Mouse (Mus musculus) hindbrain, embryonic 15.5 days (tissue): Measurements from ENCODE around the gene Rfc4. TPM values are rescaled to one million over a fixed set of nuclear protein-coding genes. Genes with fewer than 3 reads are reported as not detected.

Source experiments
- ATAC-seq: fragments of 200-750 bp; cut with Nextera tagmentation; 2 replicates; pipeline ENCODE4 v1.8.0; 2017; ENCODE audit warnings: low read depth, moderate number of reproducible peaks, moderate TSS enrichment; ENCODE audit not compliant: low FRiP score
- H3K27ac ChIP-seq: fragments of 300-500 bp; sonication (generic); replicated peaks from 2 replicates; pipeline ENCODE4 v1.5.1; 2015; ENCODE audit warnings: mild to moderate bottlenecking, inconsistent platforms
- H3K27me3 ChIP-seq: fragments of 300-500 bp; sonication (generic); 2 replicates; pipeline ENCODE4 v1.6.1; 2015; ENCODE audit warnings: control low read depth, inconsistent platforms
- H3K36me3 ChIP-seq: fragments of 300-500 bp; sonication (generic); 2 replicates; pipeline ENCODE4 v1.6.1; 2015; ENCODE audit warnings: control low read depth, inconsistent platforms
- H3K4me1 ChIP-seq: fragments of 300-500 bp; sonication (generic); replicated peaks from 2 replicates; pipeline ENCODE4 v1.6.1; 2015; ENCODE audit warnings: control low read depth, inconsistent platforms
- H3K4me2 ChIP-seq: fragments of 300-500 bp; sonication (generic); 2 replicates; pipeline ENCODE4 v1.6.1; 2015; ENCODE audit warnings: moderate library complexity, mild to moderate bottlenecking, inconsistent platforms
- H3K4me3 ChIP-seq: fragments of 300-500 bp; sonication (generic); 2 replicates; pipeline ENCODE4 v1.5.1; 2015; ENCODE audit warnings: mild to moderate bottlenecking, inconsistent platforms
- H3K9ac ChIP-seq: fragments of 300-500 bp; sonication (generic); 2 replicates; pipeline ENCODE4 v1.6.1; 2015; ENCODE audit warnings: inconsistent platforms
- H3K9me3 ChIP-seq: fragments of 300-500 bp; sonication (generic); 2 replicates; pipeline ENCODE4 v1.6.1; 2016; ENCODE audit warnings: control low read depth, inconsistent platforms
- WGBS: fragments of 180-500 bp; shearing (Covaris S2); methylation state at CpG from one replicate; pipeline ENCODE4 v1.1.7; 2015; 5-methylcytosine and 5-hydroxymethylcytosine counted together
- polyA plus RNA-seq: library from polyadenylated mRNA; unstranded; fragments of >200 nt; fragmentation: Nextera tagmentation; extraction: Ambion mirVana; gene quantifications from 2 replicates; pipeline ENCODE4 v1.2.1, GENCODE M21; 2015

The Rfc4 gene
- polyA plus RNA-seq, 1 experiment from 2014 or later = 40.6 TPM

DNA sequence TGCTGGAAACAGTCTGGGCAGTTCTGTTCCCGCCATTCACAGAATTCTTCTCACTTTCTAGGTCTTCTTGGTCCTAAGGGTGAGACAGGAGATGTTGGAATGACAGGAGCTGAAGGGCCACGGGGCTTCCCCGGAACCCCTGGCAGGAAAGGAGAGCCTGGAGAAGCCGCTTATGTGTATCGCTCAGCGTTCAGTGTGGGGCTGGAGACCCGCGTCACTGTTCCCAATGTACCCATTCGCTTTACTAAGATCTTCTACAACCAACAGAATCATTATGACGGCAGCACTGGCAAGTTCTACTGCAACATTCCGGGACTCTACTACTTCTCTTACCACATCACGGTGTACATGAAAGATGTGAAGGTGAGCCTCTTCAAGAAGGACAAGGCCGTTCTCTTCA, 29.5 kb upstream of the Rfc4 start:
- Histone ChIP-seq H3K4me3 (no peak overlapping the region), H3K36me3 (no peaks in the 10 kb centered on the region), H3K4me2 (no peak overlapping the region), H3K27me3 (no peaks in the 10 kb centered on the region), H3K27ac (no peak overlapping the region), H3K9me3 (no peaks in the 10 kb centered on the region), H3K4me1 (no peaks in the 10 kb centered on the region), H3K9ac (no peak overlapping the region)
- WGBS = 94% methylated on average over 13 of the region's 13 CpGs
- no peak for ATAC-seq

DNA sequence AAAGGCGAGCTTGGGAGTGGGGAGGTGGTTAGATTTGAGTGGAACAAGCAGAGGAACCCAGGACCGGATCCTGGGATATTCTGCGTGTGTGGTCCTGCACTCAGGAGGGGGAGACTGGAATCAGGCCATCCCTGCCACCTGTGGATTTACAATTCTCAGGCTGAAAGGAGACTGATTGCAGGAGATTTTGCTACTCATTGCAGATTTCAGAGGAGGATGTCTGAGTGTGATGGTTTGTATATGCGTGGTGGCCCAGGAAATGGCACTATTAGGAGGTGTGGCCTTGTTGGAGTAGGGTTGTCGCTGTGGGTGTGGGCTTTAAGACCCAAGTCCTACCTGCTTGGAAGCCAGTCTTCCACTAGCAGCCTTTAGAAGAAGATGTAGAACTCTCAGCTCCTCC, 26.7 kb upstream of the Rfc4 start:
- 88% methylated on average over 5 of the region's 5 CpGs for WGBS
- Histone ChIP-seq H3K9me3 (no peaks in the 10 kb centered on the region), H3K27ac (no peak overlapping the region), H3K4me1 (no peaks in the 10 kb centered on the region), H3K4me3 (no peak overlapping the region), H3K9ac (no peak overlapping the region), H3K27me3 (no peaks in the 10 kb centered on the region), H3K4me2 (no peak overlapping the region), H3K36me3 (no peaks in the 10 kb centered on the region)
- ATAC-seq = no peak

DNA sequence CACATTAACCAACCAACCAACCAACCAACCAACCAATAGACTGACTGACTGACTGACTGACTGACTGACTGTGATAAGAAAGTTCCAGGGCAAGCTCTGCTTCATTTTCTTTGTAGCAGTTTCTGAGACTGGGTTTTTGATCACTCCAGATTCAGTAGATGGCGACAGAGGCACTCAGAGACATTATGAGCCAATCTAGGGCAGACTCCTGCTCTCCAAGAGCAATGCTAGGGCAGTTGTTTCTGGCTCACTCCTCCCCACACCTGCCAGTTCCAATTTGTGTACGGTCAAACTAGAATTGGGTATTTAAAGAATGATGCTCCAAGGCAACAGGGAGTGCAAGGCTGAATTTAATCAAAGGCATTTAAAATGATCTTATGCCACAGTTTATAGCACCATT, 23.9 kb upstream of the Rfc4 start:
- Histone ChIP-seq H3K9me3 (no peaks in the 10 kb centered on the region), H3K36me3 (no peaks in the 10 kb centered on the region), H3K27me3 (no peaks in the 10 kb centered on the region), H3K9ac (no peak overlapping the region), H3K4me1 (no peaks in the 10 kb centered on the region), H3K4me2 (no peak overlapping the region), H3K4me3 (no peak overlapping the region), H3K27ac (no peak overlapping the region)
- ATAC-seq = no peak
- 24% methylated on average over 2 of the region's 2 CpGs for WGBS

DNA sequence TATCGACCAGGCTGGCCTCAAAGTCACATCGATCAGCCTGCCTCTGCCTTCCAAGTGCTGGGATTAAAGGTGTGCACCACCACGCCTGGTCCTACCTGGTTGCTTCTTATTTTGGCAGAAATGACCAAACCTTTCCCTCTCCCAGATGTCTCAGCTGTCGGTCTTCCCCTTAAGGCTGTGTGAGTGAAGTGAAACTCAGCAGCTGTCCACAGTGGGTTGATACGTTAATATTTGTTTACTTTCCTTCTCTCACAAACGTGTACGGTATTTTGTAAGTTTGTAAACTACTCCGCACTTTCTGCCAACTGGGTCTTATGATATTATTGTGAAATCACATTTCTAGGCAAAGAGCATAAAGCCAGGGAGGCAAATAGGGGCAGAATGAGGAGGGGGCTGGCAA, 21.9 kb upstream of the Rfc4 start:
- 87% methylated on average over 8 of the region's 8 CpGs for WGBS
- H3K27me3 ChIP-seq = no peaks in the 10 kb centered on the region
- ATAC-seq = no peak

DNA sequence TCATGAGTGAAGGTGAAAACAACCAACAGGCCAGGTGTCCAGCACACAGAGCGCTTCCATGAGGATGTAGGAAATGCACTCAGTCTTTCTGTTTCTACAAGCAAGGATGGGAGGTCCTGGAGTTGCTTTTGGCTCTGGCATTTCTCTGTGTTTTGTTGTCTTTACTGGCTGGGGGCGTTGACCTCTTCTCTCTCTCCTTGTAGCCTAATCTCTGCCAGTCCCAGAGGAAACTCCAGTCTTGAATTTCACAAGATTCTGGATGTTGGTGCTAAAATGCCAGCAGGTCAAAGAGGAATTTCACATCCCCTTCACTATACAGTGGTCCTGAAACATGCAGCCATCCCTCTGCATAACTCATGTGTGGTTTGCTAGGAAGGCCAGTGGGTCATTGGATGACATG, 21.4 kb upstream of the Rfc4 start:
- no peak for ATAC-seq
- Histone ChIP-seq H3K36me3 (no peaks in the 10 kb centered on the region), H3K27me3 (no peaks in the 10 kb centered on the region), H3K9ac (no peak overlapping the region), H3K4me1 (no peaks in the 10 kb centered on the region), H3K4me3 (no peak overlapping the region), H3K4me2 (no peak overlapping the region), H3K27ac (no peak overlapping the region), H3K9me3 (no peaks in the 10 kb centered on the region)
- 79% methylated on average over 2 of the region's 2 CpGs for WGBS

More for the DNA sequence above, 21.9 kb upstream of the Rfc4 start:
- Histone ChIP-seq H3K9me3 (no peaks in the 10 kb centered on the region), H3K4me3 (no peak overlapping the region), H3K4me1 (no peaks in the 10 kb centered on the region), H3K9ac (no peak overlapping the region), H3K36me3 (no peaks in the 10 kb centered on the region), H3K4me2 (no peak overlapping the region), H3K27ac (no peak overlapping the region)

DNA sequence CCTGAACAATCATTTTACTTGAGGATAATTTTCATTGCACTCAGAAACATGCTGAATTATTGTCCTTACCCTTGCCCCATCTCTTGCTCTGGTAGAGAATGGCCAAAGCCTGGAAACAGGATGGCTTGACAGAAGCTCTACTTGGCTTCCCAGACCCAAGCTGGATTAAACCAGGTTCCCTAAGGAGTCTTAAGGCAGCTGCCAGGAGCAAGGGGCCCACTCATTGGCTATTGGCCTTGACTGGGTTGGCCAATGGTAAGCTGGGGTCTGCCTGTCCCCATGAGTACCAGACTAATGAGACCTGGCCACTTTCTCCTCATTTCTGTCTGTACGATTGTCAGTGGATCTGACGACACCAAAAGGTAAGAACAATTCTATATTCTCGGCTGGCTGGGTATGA, 18.7 kb upstream of the Rfc4 start, which contains the start of gene Adipoq:
TSS of gene Adipoq (plus strand) at position 257 of the 400 bp plus-strand sequence.
- H3K9me3 ChIP-seq = no peaks in the 10 kb centered on the region
- no peak for ATAC-seq
- H3K27me3 ChIP-seq = no peaks in the 10 kb centered on the region
- no peak within 1 kb of the TSS for H3K4me3 ChIP-seq
- H3K36me3 ChIP-seq = no peaks in the 10 kb centered on the region
- 93% methylated on average over 3 of the region's 3 CpGs for WGBS
- no peak within 1 kb of the TSS for H3K27ac ChIP-seq
- H3K4me1 ChIP-seq = no peaks in the 10 kb centered on the region
- H3K4me2 ChIP-seq = no peak within 1 kb of the TSS
- H3K9ac ChIP-seq = no peak within 1 kb of the TSS

DNA sequence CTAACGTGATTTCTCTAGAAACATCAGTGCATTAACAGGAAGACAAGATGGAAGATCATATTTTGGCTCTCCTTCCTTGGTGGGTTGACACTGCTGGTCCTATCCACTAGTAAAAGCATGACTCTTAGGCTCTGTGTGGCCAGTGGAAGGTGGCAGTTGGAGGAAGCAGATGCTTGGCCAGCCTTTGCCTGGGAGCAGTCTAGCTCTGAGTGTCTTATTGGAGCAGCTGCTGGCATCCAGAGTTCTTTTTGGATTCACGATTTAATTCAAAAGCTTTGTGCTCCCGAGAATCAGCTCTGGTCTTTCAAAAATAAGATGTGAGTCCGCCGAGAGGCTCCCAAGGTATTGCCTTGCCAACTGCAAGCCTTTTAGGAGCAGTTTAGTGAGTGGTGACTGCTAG, 17.7 kb upstream of the Rfc4 start:
- Histone ChIP-seq H3K4me2 (no peak overlapping the region), H3K9ac (no peak overlapping the region), H3K4me1 (no peaks in the 10 kb centered on the region), H3K36me3 (no peaks in the 10 kb centered on the region), H3K27me3 (no peaks in the 10 kb centered on the region), H3K4me3 (no peak overlapping the region), H3K27ac (no peak overlapping the region), H3K9me3 (no peaks in the 10 kb centered on the region)
- no peak for ATAC-seq
- 79% methylated on average over 5 of the region's 5 CpGs for whole genome bisulfite sequencing

DNA sequence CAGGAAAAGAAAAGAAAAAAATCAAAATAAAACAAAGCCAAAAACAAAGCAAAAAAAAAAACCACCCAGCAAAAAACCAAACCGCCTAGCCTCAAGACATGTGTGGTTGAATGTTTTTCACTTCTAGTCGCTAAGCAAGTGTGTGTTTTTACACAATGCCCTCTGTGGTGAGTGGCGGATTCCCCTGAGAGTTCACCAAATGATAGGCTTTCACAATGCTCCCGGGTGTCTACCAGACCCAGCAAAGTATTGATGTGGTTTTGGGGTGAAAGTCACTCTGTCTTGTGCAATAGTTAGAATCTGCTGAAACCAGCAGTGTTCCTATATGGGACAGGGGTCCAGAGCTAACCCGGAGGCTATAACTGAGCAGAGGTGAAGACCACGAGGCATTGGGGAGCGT, 16.8 kb upstream of the Rfc4 start:
- no peaks in the 10 kb centered on the region for H3K4me1 ChIP-seq

DNA sequence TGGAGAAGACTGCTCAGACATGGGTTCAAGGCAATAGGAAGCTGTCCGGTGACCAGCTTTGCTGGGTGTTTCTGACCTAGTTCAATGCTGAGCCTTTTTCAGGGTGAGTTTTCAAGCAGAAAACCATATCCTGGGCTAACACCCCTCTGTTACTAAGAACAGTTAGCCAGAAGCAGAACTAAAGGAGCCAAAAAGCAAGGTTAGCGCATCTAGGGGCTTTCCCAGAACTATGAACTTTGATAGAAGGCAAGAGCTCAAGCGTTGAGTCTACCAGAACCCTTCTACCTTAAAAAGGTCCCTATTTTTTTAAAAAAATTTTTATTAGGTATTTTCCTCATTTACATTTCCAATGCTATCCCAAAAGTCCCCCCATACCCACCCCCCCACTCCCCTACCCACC, 13.4 kb upstream of the Rfc4 start:
- Histone ChIP-seq H3K4me2 (no peak overlapping the region), H3K27ac (no peak overlapping the region), H3K9me3 (no peaks in the 10 kb centered on the region), H3K9ac (no peak overlapping the region), H3K4me3 (no peak overlapping the region), H3K36me3 (no peaks in the 10 kb centered on the region), H3K27me3 (no peaks in the 10 kb centered on the region), H3K4me1 (no peaks in the 10 kb centered on the region)
- 99% methylated on average over 3 of the region's 3 CpGs for WGBS
- ATAC-seq = no peak

More for the DNA sequence above, 16.8 kb upstream of the Rfc4 start:
- Histone ChIP-seq H3K36me3 (no peaks in the 10 kb centered on the region), H3K9ac (no peak overlapping the region), H3K4me3 (no peak overlapping the region), H3K27ac (no peak overlapping the region), H3K27me3 (no peaks in the 10 kb centered on the region), H3K9me3 (no peaks in the 10 kb centered on the region), H3K4me2 (no peak overlapping the region)
- 88% methylated on average over 7 of the region's 7 CpGs for WGBS
- no peak for ATAC-seq

DNA sequence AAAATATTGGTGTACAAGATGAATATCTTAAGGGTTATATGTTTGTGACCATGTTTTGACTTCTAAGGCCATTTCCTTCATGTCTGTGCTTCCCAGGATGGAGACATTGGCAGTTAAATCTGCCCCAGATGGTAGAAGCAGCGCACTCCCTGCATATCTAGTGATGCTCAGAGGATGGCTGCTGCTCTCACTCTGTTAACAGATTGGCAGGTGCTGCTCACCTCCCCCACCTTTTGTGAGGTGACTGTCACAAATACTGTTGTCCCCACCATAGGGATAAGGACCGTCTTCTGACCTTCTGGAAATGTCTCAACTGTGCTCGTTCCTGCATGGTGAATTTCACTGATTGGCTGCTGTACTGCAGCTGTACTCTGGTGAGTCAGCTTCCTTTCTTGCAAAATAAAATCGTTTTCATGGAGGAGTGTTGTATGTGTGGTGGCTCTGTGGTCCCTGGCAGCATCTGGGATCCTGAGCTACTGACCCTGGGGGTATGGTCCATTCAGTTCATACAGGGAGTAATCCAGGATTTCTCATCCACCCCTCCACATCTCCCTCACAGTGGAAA, 9.0 kb upstream of the Rfc4 start:
- Histone ChIP-seq H3K27ac (no peak overlapping the region), H3K36me3 (no peaks in the 10 kb centered on the region), H3K4me1 (no peaks in the 10 kb centered on the region), H3K4me2 (no peak overlapping the region), H3K4me3 (no peak overlapping the region), H3K27me3 (no peaks in the 10 kb centered on the region), H3K9ac (no peak overlapping the region), H3K9me3 (no peaks in the 10 kb centered on the region)
- no peak; the same call in 1 of the 2 replicates for ATAC-seq
- 67% methylated on average over 4 of the region's 4 CpGs for WGBS

DNA sequence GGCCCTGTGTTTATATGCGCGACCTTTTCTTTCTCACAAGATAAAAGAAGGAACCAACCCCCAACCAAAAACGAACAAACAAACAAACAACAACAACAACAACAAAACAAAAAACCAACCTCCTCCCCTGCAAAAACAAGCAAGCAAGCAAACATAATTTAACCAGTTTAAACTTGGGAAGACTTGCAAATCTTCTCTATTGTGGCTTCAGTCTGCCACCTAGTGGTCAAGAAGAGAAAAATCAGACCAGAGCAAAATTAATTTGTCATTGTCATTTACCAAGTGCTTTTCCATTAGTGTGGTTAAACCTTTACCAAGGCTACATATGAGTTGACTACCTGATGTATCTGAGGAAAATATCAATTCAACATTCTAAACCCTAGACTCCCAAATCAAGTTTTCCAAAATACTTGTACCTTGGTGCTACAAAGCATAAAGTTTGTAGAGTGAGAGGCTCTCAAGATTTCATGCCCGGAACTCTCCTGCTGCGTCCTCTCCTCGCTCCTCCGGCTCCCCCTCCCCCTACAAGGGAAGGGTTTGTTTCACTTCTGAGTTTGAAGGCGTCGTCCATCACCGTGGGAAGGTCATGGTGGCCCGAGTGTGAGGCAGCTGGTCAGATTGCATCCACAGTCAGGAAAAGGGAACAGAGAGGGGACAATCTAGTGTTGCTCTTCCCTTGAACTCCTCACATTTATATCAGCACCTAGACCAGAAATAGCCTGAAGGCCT, 8.0 kb upstream of the Rfc4 start:
- no peak for ATAC-seq
- Histone ChIP-seq H3K9me3 (no peaks in the 10 kb centered on the region), H3K4me2 (peak overlapping the region; percentile 16; the same call in 1 of the 2 replicates), H3K4me1 (no peaks in the 10 kb centered on the region), H3K36me3 (no peaks in the 10 kb centered on the region), H3K4me3 (no peak overlapping the region), H3K27ac (no peak overlapping the region), H3K9ac (no peak overlapping the region), H3K27me3 (no peaks in the 10 kb centered on the region)
- 21% methylated on average over 11 of the region's 11 CpGs for WGBS

DNA sequence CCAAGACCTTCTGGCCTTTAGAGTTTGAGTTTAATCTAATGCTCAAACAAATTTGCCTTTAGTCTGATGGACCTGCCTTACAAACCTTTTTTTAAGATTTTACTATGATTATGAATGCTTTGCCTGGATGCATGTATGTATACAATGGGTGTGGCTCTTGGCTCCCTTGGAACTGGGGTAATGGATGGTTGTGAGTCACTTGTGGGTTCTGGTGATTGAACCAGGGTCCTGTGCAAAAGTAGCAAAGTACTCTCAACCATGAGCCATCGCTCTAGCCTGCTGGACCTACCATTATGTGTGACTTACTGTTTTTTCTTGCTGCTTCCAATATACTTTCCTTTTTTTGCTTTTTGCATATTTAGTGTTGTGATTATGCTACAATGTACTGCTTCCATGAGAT, 4.8 kb upstream of the Rfc4 start:
- WGBS = 96% methylated on average over 1 of the region's 1 CpGs
- Histone ChIP-seq H3K4me1 (peaks cover 15% of the 10 kb centered on the region), H3K9ac (no peak overlapping the region), H3K4me3 (no peak overlapping the region), H3K36me3 (no peaks in the 10 kb centered on the region), H3K9me3 (no peaks in the 10 kb centered on the region), H3K27ac (no peak overlapping the region), H3K27me3 (no peaks in the 10 kb centered on the region), H3K4me2 (no peak overlapping the region)
- no peak for ATAC-seq

DNA sequence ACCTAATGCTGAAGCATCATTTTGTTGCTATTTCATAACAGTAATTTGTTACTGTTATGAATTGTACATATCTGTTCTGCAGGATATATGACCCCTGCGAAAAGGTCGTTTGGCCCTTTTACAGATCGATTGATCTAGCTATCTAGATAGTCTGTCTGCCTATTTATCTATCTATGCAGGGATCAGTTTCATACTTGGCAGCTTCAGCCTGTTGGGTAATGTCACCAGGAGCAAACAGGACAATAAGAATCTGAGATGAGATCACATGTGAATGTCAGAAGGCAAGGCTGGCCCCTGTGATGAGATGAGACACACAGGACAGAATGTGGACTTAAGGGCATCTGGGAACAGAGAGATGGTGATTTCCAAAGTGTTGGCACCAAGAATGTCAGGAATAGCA, 2.8 kb upstream of the Rfc4 start:
- Histone ChIP-seq H3K27ac (no peak overlapping the region), H3K9me3 (no peaks in the 10 kb centered on the region), H3K4me1 (peaks cover 25% of the 10 kb centered on the region), H3K9ac (no peak overlapping the region), H3K36me3 (no peaks in the 10 kb centered on the region), H3K4me2 (no peak overlapping the region), H3K4me3 (no peak overlapping the region), H3K27me3 (no peaks in the 10 kb centered on the region)
- 89% methylated on average over 3 of the region's 3 CpGs for WGBS
- no peak for ATAC-seq
